Mouse (Mus musculus) cerebellum, postnatal 14 days (tissue): Measurements from ENCODE around the gene Tshz3.

Experiments
- DNase-seq, 2 experiments: peaks; one replicate each; pipeline ENCODE4 v3.0.0; 2021; ENCODE audit warnings: mixed read lengths in 2 of 2

Tshz3 gene

GRCm38 (mm10) chr7:36786713-36787421 lies 88.9 kb downstream of the Tshz3 start:
- no peak for DNase-seq

GRCm38 (mm10) chr7:36796392-36797187 lies 98.7 kb downstream of the Tshz3 start:
- no peak for DNase-seq
